Mouse (Mus musculus) large intestine, adult 2 months (tissue): ENCODE data around the gene Sp100. TPM values are rescaled to one million over a fixed set of nuclear protein-coding genes. Genes with fewer than 3 reads are reported as not detected.
"Not testable (repeated sequence)": the region's sequence is repeated elsewhere in the genome, so short reads cannot be mapped to it uniquely, and the experiment has no call there.

Experiments
- DNase-seq: peaks from one replicate; pipeline ENCODE4 v3.0.0-alpha.2; 2012; ENCODE audit warnings: low read depth, low spot score
- WGBS: fragments of 180-500 bp; shearing (Covaris S2); methylation state at CpG from one replicate; pipeline ENCODE4 v1.1.7; 2018; 5-methylcytosine and 5-hydroxymethylcytosine counted together
- polyA plus RNA-seq: library from polyadenylated mRNA; depleted of rRNA; stranded (reverse); fragments of >200 nt; gene quantifications from 2 replicates; pipeline ENCODE4 v1.2.3, GENCODE M21; 2012; rRNA removed

Gene Sp100
- polyA plus RNA-seq, result 6.4 and 13.2 TPM in 2 replicates

DNA sequence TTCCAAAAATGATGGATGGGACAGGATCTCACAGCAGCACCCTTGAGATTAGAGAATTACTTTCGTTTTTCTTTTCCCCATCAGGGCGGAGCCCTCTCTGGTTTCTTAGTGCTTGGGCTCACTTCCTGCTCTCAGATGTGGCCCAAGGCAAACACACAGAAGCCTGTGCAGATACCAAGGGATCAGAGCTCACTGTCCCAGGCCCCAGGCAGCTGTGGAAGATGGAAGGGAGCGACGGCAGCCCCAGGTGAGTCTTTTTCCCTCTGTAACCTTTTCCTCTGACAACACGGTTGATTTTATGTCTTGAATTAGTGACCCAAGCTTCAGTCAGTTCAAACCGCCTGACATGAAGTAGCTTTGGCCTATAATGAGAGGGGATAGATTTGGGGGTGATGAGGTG lies at the start of gene Sp100:
TSS of gene Sp100 (plus strand) at position 108 of the 400 bp plus-strand sequence.
- not testable (repeated sequence) for DNase-seq
- 35% methylated on average over 6 of the region's 6 CpGs for WGBS

DNA sequence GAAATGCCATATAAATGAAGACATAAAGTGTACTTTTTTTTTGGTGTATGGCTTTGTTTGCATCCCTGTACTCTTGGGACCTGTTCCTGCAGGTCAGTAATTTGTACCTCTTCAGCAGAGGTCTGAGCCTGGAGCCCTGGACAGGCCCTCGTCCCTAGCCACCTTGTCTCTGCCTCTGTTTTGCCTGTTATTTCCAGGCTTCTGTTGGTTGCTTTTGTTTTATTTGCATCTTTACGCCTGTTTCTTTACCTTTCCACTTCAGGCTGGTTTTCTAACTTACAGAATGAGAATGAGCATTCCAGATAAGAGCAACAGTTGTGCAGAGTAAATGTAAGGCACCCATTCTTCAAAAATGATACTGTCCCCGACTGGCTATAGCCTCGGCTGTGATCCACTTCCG lies 49.7 kb upstream of the Sp100 start, which contains the start of gene Sp140:
TSS of gene Sp140 (plus strand) at position 301 of the 400 bp plus-strand sequence.
- 70% methylated on average over 1 of the region's 5 CpGs for WGBS
- DNase-seq, result not testable (repeated sequence)

DNA sequence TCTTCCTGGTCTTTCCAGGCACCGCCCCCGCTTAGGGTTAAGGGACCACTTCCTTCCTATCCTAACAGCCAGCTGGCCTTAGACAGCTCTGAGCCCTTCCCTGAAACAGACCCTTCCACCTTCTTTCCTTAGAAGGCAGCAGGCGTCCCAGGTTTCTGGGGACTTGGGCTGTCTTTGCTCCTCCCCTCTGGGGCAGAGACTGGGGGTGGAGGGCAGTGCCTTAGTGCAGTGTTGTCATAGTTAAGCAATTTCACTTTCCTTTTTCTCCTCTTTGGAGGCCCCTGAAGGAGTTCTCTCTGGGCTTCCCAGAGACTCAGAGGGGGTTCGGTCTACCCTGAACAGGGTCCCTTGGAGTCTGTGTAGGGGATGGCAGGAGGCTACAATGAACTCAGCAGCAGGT lies 49.0 kb upstream of the Sp100 start:
- not testable (repeated sequence) for DNase-seq
- 51% methylated on average over 4 of the region's 4 CpGs for WGBS

DNA sequence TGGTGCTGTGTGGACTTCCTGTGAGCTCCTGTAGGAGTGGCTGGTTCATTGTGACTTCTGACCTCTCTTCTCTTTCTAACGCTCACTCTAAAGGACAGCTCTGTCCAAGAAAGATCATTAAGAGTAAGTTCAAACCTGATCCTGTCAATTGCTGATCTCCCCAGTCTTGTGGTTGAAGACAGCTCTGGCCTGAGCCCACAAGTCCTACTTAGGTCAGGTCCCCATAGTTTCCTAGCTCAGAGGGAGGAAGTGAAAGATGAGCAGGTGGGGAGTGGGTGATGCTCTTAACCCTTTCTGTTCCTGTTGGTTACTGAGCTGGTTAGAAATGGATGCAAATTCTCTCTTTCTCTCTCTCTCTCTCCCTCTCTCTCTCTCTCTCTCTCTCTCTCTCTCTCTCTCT lies 45.4 kb upstream of the Sp100 start:
- 43% methylated on average over 1 of the region's 1 CpGs for WGBS

DNA sequence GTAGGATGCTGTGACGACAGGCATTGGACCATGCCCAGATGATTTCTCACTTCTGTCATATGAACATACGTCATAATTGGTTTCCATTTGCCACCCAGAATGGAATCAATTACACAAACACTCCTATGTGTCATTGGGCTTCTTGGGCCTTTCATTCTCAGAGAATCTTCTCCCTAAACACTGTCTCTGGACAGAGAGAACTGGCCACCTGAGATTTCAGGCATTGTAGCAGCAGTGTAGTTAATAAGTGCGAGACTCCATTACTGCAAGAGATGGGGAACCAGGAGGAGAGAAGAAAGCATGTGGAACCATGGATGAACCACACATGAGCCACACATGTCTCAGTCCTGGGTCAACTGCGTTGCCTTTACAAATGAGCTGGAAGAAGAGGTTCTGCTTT lies 41.4 kb upstream of the Sp100 start:
- 72% methylated on average over 4 of the region's 4 CpGs for WGBS
- not testable (repeated sequence) for DNase-seq

More for the DNA sequence above, 45.4 kb upstream of the Sp100 start:
- not testable (repeated sequence) for DNase-seq

DNA sequence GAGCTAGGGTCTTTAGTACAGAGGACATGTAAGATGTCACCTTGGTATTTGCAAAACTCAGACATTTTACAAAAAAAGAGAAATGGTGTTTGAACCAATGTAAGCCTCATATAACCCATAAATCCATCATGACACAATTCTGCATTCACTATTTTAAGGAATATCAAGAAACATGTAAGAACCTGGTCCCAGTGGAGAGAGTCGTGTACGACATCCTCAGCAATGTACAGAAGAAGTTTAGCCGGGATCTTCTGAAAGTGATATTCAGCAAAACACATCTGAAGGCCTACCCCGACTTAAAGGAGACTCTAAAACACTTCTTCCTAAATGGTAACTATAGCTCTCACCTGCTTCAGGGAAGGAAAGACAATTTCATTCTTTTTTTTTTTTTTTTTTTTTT lies 39.2 kb upstream of the Sp100 start:
- DNase-seq, result not testable (repeated sequence)
- WGBS, result no CpG with 5 or more reads among the region's 4 CpGs

DNA sequence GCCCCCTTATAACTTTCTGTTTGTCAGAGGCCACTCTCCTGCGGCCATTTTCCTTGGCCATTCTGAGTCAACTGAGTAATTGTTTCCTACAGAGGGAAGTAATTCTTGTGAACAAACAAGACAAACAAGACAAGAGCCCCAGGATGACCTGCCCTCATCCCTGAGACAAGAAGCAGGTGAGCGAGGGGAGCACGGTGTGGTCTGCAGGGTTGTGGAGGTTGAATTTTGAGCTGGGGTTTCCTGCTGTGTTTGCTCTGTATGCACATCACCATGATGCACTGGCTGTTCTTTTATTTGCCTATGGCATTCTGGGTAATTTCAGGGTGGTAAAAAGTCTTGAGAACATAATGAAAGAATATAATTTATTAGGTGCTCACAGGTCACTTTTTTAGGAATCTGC lies 34.7 kb upstream of the Sp100 start:
- 83% methylated on average over 3 of the region's 3 CpGs for WGBS
- DNase-seq, result not testable (repeated sequence)

DNA sequence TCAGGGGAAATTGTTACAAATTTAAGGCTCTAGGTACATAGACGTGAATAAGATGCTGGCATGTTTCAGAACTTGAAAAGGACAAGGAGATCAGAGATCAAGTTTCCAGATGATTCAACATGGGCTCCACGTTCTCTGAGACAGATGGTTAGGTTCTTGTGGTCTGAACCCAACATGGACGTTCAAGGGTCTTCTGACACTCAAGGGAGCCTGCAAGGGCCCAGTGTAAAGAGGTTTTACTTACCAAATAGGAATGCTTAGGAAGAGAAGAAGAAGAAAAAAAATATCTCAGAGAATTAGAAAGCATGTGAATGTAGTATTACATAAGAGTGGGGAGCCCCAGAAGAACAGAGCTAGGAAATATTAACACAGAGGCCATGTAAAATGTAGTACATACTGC lies 34.0 kb upstream of the Sp100 start:
- WGBS, result 57% methylated on average over 3 of the region's 3 CpGs
- not testable (repeated sequence) for DNase-seq

DNA sequence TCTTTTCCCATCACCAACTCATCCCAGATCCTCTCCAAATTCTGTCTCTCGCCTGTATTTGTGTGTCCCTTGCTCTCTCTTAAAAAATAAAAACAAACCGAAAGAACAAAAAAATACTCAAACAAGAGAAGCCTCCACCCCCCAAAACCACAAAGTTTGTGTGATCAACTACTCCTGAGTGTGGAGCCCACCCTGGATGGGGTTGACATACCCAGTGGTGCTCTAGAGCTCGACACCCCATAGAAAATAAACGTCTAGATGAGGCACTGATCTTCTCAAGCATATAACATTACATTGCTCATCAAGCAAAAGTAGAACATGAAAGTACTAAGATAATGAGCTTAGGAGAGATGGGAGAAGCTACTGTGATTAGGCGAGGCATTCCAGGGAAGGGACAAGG lies 32.6 kb upstream of the Sp100 start:
- not testable (repeated sequence) for DNase-seq
- WGBS, result 56% methylated on average over 4 of the region's 5 CpGs

DNA sequence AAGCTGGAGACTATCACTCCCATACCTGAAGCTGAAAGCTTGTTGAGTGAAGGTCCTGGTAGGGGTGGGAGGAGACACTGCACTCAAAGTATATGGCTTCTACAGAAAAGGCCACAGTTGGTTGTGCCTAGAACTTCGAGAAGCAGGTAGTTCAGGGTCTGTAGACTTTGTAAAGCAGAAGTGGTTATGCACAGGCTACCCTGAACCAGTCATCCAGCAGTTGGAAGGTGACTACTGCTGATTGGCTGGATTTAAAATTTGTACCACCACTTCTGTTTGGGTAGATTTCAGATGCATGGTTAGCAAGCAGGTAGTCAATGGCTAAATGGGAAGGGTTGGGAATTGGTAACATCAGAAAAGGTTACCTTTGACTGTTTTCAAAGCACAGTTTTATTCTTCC lies 31.1 kb upstream of the Sp100 start:
- WGBS, result 67% methylated on average over 1 of the region's 1 CpGs
- DNase-seq, result not testable (repeated sequence)

DNA sequence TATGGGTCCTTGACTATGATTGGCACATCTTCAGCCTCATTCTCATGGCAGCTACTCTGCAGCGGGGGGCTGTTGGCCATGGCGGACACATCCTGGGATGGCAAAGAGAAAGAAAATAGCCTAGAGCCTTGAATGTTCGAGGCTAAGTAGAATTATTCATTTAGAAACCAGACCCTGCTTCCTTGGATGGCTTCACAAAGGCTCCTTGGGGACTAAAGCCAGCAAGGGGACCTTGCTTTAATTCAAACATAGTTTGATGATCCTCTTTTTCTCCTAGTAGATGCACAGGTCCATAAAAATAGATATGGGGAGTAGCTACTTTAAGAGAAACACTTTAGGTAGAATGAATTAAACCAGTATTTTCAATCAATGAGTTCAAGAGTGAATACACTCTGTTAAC lies 12.9 kb upstream of the Sp100 start:
- DNase-seq, result not testable (repeated sequence)
- WGBS, result 61% methylated on average over 3 of the region's 3 CpGs

DNA sequence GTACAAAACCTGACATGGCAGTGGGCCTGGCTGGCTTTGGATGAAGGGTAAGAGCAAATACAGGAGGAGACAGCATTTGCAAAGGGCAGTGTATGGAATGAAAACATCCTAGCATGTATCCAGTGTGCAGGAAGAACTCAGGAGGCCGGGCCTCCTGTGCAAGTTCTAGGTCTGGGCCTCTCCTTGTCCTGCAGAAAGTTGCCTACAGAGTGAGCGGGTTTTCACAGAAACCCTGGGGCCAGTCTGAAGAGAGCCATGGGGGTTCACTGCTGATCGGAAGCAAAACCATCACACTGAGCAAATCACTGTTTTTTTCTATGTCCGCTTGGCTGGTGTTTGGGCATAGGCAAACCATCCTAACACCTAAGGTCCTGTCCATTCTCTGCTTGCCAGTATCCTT lies 11.6 kb upstream of the Sp100 start:
- not testable (repeated sequence) for DNase-seq
- 80% methylated on average over 4 of the region's 4 CpGs for WGBS

DNA sequence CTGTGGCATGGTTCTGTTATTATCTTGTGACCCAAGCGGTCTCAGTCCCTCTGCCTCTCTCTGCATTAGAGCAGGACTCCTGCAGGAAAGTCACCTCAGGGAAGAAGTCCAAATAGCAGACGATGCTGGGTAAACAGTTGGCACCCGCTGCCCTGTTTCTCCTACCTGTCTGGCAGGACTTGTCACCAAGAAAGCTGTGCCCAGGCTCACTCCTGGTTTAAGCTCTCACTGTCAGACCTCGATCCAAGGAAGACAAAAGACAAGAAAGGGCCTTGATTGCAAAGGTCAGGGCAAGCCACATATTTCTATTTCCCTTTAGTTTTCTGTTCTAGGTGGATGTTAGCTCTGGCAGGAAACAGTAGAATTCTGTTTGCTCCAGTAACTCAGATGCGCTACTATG lies 736 bp downstream of the Sp100 start:
- not testable (repeated sequence) for DNase-seq
- 48% methylated on average over 4 of the region's 5 CpGs for WGBS

DNA sequence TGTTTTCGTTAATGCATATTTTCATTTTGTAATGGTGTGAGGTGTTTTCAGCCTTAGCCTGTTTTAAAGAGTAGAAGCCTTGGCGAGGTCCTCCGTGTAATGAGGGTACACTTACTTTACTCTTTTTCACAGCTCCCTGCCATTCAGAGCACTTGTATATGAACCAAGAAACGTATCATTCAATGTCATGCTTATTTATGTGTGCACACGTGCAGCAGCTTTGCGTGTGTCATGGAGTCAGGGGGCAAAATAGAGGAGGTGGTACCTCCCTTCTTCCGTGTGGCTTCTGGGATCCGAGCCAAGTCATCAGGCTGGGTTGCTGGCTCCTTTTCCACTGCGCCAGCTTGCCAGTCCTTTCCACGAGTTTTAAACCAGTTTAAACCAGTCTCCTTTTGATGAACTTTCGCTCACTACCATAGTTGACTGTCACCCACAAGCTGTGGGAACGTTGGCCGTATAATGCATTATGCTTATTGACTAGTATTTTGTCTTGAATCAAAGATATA lies 2.0 kb downstream of the Sp100 start:
- 57% methylated on average over 13 of the region's 13 CpGs for WGBS
- DNase-seq, result peak; percentile 19

DNA sequence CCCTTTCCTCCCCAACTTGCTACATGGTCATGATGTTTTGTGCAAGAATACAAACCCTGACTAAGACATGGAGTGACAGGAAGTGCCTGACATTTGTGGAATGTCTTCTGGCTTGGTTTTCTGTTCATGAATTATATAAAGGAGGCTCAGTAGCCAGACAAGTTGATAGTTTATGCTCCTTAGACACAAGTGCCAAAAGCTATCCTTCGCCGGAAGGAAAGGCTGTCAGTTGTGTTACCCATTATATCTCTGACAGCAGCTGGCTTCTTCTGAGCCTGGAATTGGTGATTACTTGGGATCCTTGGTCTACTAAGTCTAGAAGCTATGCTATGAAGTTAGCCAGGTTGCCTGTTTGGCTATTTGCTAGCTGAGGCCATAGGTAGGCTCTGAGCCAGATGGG lies 7.4 kb downstream of the Sp100 start:
- WGBS, result 85% methylated on average over 2 of the region's 2 CpGs
- DNase-seq, result not testable (repeated sequence)

DNA sequence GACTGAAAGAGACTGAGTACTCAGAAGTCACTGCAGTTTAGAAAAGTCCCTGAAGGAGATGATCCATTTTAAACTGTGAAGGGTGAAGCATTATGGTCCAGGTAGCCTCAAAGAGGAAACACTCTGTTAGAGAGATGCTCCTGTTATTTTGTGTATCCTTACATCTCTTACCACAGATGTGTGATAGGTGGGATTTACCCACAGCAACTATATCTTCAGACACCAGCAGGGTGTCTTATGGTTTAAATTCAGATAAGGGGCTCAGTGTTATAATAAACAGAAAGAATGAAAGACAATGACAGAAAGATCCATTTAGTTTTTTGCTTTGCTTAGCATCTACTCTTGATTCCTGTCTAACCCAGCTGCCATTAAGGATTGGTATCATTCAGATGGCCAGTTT lies 14.5 kb downstream of the Sp100 start:
- DNase-seq, result no peak

DNA sequence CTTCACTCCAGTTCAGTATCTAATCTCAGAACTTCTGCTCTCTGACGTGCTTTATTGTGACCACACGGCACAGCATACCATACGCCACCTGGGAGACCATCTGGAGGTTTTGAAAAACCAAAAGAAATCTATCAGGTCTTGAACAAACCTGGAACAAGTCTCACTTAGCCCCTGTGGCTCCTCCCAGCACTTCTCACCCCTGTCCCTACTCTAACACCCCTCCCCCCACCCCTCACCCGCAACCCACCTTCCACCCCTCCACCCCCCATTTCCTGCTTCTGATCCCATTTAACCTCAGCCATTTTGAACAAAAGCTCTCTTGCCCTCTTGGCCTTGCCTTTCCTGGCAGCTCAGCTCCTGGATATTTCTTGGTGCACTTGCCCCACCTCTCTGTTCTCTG lies 30.4 kb downstream of the Sp100 start:
- no peak for DNase-seq
- WGBS, result 63% methylated on average over 4 of the region's 4 CpGs

DNA sequence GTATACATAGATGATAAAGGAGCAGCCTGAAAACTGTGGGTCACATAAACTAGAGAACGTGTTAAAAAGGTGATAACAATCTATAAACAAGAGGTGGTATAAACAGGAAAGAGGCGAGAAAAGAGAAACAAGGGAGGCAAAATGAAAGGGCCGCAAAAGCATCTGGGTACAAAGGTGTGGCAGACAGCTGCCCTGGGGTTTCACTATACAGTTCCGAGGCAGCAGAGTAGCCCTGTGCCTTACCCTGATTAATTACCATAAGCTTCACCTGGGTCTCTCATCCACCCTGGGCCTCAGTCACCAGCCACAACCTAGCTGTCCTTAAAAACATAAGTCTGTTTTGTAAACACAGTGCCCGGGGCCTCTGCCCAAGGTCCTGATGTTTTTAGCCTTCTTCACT lies 36.9 kb downstream of the Sp100 start:
- WGBS, result 34% methylated on average over 5 of the region's 5 CpGs
- DNase-seq, result no peak

DNA sequence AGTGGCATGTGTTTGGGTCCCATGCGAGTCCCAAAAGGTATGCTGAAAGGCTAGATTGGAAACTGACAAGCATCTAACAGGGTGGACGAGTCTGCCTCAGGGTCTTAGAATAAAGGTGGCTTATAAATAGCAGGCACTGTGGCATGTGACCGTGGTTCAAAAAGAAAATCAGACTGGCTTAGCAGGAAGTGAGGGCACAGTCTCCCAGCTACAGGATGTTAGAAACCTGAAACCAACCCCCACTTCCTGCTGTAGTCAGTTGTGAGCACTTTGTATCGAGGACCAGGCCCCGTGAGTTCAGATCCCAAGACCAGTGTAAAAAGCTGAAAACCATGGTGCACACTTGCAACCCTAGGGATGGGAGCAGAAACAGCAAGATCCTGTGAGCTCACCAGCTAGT lies 37.6 kb downstream of the Sp100 start:
- 54% methylated on average over 5 of the region's 5 CpGs for WGBS
- no peak for DNase-seq

DNA sequence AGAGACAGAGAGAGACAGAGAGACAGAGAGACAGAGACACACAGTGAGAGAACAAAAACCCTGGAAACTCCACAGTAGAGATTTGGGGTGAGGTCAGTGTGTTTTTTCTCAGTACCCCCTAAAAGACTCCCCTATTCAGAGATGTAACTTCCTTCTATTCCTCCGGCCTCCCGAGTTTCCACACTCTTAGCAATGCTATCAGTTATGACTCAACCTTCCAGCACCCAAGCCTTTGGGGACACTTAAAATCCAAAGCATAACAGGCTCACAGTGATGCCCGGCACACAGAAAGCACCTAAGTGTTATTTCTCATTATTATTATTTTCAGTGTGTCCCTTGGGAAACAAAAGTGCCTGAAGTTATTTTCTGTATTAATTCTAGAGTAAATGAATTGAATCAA lies 40.8 kb downstream of the Sp100 start:
- WGBS, result 85% methylated on average over 3 of the region's 3 CpGs
- DNase-seq, result no peak

DNA sequence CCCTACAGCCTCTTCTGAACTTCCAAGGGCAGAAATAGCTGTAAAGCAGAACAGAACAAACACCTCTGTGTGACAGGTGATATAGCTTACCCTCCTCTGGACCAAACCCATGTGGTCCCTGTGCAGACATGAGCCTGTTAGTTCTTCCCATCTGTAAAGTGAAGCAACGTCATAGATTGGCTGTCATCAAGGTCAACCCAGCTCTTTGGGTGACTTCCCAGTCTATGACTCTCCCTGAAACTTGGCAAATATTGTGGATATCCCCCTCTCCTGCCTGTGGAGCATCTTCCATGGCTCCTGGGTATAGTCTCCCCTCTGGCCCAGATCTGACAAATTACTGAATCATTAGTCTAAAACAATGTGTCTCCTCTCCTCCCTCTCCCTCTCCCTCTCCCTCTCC lies 42.5 kb downstream of the Sp100 start:
- 21% methylated on average over 1 of the region's 1 CpGs for WGBS
- DNase-seq, result no peak

DNA sequence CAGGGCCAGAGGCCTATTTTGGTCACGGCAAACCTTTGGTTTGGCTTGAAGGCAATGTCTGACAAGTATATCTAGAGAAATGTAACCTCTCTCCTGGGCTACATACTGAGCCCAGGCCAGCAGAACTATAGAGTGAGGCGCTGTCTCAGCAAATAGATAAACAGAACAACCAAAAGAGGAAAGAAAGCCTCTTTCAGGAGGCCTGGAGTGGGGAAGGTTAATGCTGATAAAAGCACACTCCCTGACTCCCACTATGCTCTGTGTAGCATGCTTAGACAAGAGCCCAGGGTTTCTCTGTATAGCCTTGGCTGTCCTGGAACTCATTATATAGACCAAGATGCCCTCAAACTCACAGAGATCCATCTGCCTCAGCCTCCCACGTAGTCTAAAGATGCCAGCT lies 43.5 kb downstream of the Sp100 start:
- 82% methylated on average over 3 of the region's 3 CpGs for WGBS
- no peak for DNase-seq
